Mouse (Mus musculus) kidney, adult 8-10 months (tissue): ENCODE measurements around the gene Calhm3.

Source experiments
- DNase-seq, 2 experiments: peaks; one replicate each; pipeline ENCODE4 v3.0.0; 2022

Calhm3 gene

DNA sequence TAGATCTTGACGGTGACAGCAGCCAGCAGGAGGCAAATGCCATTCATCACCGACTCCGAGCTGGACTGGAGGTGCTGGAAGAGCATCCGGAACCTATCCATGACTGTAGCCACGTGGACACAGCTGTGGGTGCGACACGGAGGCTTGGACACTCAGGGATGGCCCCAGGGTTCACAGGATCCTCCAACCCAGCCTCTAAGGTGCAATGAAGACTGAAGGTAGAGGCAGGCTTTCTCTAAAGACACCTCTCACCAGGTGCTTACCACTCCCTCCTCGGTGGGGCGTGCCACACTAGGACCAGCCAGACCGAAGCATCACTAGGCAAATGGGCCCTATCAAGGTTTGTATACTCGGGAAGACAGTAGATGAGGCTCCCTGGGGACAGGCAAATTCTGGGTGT lies at the start of gene Calhm3:
Calhm3 (minus strand) TSS at position 101 of the 400 bp plus-strand sequence.
- no peak for DNase-seq

DNA sequence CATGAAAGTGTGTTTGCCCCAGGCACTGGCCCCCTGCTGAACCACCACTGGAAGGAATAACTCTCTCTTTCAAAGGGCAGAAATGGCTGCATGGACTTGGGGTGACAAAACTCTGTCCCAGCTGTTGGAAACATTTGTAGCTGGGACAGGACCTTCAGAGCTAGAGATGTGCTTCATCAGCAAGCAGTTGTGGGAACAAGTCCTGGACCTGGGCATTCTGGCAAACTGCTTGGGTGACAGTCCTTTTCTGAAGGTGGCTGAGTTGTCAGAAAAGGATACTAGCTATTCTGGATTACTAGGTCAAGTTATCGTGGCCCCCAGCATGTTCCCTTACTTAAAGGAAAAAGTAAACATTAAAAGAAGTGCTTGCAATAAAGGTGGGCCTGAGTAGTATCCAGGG lies 48.6 kb upstream of the Calhm3 start:
- no peak for DNase-seq

DNA sequence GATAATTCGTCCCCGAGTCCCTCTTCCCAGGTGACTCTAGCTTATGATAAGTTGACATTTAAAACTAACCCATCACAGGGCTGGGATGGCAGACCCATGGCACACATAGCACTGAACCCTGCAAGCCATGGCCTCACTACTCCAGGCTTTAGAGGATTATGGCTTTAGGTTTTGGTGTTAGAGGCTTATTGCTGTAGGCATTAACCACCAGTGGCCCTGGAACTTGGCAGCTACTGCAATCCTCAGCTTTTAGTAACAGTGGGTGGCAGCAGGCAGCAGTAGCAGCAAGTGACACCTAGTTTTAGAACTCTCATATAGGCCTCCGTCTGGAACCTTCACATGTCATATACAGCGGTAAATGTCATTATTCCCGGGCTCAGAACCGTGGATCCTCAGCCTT lies 47.1 kb upstream of the Calhm3 start:
- no peak for DNase-seq

DNA sequence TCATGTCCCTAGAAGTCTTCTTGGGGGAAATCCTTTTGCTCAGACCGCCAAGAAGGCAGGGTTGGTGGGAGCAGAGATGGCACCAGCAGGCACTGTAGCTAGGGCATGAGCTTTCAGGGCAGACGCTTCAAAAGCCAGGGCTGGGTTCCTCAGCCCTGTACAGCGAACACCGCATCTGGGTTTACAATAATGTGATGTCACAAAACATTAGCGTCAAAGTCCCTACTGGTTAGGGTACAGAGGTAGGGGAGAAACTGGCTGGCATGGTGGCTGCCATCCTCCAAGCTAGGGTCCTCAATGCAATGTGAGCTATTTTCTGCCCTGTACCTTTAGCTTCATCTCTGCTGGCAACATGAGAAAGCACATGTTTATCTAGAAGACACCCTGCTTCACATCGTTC lies 45.5 kb upstream of the Calhm3 start:
- no peak for DNase-seq

DNA sequence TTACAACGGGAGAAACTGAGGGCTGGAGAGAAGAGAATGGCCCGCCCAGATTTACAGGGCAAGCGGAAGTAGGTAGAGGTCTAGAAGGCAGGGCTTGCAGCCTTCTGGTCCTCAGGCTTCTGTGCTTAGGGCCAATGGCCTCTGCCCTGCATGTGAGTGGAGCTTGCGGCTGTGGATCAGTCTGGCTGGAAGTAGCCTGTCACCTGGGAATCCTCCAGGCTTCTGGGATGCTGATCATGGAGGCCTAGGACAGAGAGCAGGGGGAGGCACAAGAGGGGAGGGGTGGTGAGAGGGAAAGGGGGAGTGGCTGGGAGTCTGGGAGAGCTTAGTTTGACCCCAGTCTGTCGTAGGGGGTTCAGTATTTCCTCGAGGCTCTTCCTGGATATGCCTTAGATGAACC lies 44.9 kb upstream of the Calhm3 start:
- DNase-seq, result no peak

DNA sequence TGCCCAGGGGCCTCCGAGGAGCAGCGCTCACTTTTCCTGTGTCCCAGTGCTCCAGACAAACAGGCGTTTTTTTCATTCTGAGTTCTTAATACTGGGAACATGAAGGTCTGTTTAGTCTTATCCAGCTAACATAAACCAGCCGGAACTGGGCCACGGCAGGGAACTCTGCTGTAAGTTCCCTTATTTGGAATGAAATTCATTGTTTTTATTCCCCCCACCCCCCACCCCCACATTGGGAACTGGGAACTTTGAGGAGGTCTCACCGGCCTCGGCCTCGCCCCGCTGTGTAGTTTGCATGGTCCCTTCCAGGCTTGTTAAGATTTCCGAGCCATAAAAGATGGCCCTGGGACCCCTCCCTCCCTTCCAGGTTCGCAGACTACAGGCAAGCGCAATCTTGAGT lies 44.4 kb upstream of the Calhm3 start:
- DNase-seq, result no peak

DNA sequence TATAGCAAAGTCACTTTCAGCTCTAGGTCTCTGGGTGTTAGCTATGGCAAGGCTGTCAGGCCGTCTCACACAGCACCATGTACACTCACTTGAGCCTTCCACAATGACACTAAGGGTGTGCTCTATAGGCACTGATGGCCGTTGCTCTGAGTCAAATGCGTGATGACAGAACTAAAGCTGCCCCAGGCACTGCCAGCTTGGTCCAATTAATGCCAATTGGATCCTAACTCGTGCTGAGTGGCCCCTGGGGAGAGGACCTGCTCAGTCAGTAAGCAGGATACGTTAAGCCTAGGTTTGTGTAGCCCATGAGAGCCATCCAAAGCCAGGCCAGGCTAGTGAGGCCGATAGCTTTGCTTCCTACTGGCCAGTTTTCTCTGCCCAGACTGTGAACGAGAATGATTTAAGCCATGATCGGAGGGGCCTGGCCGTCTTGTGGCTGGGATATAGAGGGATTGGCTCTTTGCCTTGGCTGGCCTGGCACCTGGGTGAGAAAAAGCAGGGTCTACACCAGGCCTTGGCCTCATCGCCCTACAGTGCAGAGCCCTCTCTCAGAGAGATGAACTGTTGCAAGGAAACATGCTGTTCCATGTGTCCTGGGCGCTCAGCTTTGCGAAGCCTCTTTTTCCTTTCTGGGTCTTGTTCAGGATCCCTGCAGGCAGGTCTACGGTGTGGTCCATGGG lies 41.2 kb upstream of the Calhm3 start:
- no peak for DNase-seq

DNA sequence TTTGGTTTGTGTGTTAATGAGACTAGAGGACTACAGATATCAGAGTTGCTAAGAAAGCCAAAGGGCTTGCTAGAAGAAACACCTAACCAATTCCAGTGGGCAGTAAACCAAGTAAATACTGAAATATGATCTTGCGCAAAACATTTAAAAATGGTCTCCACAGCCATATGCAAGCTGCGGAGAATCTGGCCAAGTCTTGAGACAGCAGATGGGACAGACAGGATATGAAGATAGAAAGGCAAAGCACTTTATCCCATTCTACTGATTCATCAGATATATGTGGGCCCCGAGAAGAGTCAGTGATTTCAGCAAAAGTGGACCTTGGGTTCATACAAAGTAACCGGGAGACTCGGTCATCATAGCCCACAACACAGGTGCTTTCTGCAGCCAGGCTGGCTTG lies 34.6 kb upstream of the Calhm3 start:
- no peak for DNase-seq

DNA sequence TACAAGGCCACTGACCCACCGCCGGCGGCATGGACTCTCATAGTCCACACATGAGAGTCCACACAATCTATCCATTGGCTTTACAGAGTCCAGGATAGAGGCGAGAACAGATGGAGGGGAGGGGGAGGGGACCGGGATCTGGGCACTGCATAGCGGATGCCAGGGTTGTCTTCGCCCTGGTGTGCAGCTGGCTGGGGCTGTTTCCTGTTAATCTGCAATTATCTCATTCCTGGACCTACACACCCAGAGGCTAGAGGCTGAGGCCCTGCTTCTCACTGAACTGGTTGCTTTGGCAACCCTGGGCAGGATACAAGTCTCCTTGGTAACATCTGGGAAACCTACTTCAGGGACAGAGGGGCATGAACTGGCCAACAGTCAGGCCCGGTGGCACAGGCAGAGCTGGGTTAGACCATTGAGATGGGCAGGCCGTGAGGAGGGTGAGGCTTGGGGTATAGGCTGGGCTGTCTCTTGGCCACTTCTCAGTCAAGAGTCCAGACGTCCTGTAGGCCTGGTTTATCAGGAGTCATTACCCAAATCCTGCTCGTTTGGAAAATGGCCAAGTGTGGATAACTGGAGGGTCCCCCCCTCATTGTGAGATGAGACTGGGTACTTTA lies 31.1 kb upstream of the Calhm3 start:
- DNase-seq, result no peak

DNA sequence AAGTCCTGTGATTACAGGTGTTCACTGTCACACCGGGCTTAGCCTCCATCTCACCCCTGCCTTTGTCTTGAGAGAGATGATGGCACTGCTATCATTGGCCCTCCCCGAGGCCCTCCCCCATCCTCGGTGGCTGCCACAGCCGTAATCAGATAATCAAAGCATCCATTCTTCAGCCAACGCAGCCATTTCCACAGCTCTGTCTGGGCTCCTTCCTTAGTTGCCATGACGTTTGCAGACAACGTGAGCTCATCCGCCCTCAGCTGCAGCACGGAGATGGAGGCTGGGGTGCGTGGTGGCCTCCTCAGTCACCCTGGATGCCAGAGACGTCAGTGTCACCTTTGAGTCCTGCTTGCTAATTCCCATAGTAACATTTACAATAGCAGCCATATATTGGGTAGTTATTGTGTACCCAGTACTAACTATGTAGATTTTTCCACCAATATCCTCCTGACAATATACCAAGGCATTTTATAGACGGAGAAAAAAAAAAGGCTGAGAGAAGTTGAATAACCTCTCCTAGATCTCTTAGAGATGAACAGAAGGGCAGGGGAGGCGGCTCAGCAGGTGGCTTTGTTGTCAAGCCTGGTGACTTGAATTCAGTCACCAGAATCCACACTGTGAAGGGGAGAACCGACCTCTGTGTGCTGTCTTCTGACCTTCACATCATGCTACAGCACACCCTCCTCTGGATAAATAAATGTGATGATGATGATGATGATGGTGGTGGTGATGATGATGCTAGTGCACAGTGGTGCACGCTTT lies 29.1 kb upstream of the Calhm3 start:
- no peak for DNase-seq

DNA sequence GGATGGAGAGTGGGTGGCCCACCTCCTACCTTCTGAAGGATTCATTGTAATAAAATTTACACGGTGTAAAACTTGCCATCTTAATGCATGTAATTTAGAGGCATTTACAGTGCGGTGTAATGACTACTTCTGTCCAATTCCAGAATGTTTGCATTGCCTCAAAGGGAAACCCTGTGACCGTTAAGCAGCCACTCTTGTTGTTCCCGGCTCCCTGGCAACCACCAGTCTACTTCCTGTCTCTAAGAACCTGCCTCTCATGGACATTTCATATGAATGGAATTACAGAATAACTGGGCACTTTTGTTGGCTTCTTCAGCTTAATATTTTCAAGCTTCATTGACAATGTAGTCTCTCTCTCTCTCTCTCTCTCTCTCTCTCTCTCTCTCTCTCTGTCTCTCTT lies 27.2 kb upstream of the Calhm3 start:
- DNase-seq, result no peak

DNA sequence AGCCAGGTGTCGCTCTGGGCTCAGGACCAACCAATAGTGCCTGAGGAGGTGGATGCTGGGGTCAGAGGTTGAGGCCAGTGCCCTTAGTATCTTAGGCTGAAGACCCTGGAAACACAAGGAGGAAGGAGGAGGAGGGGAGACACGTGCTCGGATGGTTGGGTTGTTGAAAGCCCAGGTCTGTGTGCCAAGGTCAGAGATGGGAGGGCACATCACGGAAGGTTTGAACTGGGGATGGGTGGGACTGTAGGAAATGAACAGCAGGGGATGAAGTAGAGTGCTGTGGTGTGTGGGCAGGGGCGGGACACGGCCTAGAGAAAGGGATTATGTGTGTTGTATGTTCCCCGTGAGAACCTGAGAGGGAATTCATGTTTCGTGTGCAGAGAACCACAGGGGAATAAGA lies 26.7 kb upstream of the Calhm3 start:
- no peak for DNase-seq

DNA sequence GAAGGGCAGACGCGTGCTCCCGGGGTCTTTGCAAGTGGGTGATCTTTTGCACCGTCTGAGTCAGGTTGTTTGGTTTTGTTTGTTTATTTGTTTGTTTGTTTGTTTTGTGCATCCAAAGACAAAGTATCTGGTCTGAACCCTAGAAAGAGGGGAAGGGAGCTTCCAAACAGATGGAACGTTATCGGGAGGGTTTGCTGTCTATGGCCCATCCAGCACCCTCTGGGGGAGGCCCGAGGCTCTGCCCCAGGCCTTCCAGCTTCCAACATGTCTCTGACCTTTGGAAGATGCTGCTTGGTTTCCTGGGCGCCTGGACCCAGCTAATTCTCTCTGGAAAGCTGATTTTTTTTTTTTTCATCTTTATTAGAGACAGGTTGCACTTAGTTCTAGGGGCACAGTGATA lies 22.4 kb upstream of the Calhm3 start:
- DNase-seq, result no peak

DNA sequence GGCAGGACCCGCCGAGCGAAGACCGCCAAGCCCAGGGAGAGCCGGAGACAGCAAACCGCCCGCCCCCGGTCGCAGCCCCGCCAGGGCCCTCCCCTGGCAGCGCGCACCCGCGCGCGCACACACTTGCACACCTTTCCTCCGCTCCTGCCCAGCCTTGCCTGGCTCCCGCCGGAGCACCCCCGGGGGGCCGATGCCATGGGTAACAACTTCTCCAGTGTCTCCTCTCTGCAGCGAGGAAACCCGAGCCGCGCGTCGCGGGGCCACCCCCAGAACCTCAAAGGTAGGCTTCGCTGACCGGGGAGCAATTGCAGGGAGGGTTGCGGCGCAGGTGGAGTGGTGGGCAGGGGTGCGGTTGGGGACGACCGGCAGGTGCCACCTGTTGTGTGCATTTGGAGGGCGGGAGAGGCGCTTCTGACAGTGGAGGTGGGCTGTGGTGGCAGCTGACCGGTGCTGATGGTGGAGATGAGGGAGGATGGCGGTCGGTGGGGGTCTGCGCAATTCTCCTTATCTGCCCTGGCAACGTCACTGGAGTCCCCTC lies 21.8 kb upstream of the Calhm3 start:
- no peak for DNase-seq

DNA sequence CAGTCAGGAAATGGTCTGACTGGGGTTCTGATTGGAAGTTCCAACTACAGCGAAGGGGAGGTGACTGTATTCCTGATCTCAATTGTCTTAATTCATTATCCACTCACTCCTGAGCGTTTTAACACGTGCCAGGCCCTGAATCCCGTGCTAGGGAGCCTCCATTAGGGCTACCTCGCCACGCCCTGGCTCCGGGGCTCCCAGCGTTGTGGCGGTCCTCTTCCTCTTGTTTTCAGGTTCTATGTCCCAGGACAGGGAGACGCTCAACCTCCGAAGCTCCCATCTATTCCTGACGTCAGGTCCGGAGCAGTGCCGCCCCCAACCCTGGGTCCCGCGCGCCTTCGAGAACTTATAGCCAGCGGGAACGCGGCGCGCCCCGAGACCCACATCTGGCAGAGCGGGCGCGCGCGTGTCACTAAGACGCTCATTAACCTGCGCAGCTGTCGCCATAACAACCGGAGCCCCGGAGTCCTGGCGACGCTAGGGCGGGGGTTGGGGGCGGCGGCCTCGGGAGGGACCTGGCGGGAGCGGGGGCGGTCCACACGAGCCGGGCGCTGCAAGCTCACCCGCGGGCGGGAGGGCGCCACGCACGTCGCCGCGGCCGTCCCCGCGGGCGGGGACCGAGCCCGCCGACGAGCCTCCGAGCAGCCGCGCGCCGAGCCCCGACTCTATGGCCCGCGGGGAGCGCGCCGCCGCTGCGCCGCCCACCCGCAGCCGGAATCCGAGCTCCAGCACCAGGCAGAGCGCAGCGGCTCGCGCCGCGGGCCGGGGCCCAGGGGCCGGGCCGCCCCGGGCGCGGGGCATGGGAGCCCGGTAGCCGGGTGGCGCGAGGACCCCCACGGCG lies 21.1 kb upstream of the Calhm3 start, which contains the start of gene Neurl1a:
Neurl1a (plus strand) TSS at position 390 of the 841 bp plus-strand sequence.
- DNase-seq, result no peak

DNA sequence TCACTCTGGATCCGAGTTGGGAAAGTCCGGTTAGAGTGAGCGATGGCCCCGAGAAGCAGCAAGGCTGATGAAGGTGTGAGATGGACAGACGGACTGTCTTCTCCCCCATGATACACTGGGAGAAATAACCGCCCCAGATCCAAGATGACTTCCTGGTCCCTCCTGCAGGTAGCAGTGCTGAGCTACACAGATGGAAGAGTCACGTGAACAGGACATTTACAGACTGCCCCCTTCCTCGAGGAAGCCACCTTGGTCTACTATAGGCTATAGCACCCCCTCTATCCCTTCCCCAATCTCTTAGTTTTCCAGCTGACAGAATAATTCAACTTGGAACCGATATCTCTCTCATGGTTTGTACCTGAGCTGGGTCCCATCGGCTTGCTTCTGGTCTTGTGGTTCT lies 20.4 kb upstream of the Calhm3 start:
- peak in 1 of 2 experiments; percentile 9 for DNase-seq

DNA sequence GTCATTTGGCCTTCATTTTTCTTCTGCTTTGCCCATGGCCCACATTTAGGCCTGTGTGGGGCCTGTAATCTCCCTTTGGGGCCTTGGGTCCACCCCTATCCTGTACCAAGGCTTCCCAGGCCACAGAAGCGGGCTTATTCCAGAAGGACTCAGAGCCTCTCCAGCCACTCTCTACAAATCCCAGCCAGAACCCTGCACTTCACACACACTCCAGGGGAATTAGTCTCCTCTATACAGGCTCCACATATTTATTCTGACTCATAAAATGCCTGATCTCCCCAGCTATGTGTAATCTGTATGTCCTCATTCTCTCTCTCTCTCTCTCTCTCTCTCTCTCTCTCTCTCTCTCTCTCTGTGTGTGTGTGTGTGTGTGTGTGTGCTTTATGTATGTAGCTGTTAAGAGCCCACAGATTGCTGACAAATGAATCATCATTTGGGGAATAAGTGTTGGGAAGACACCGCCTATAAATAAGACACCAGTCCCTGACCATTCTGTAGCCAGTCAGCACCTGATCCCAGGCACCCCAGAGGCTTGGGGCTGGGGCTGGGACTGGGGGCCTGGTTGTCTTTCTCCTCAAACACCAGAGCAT lies 19.4 kb upstream of the Calhm3 start:
- no peak for DNase-seq

DNA sequence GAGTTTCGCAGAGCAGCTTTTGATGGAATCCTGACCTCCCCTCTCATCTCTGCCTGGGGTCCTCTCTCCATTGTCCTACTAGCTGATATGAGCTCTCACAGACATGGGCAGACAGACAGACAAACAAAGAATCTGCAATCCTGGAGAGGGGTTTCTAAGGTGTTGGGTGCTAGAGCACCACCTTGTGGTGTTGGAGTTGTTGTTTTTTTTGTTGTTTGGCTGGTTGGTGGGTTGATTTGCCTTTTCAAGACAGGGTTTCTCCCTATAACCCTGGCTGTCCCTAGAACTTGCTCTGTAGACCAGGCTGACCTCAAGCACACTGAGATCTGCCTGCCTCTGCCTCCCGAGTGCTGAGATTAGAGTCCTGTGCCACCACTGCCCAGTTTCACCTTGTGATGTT lies 17.9 kb upstream of the Calhm3 start:
- no peak for DNase-seq

DNA sequence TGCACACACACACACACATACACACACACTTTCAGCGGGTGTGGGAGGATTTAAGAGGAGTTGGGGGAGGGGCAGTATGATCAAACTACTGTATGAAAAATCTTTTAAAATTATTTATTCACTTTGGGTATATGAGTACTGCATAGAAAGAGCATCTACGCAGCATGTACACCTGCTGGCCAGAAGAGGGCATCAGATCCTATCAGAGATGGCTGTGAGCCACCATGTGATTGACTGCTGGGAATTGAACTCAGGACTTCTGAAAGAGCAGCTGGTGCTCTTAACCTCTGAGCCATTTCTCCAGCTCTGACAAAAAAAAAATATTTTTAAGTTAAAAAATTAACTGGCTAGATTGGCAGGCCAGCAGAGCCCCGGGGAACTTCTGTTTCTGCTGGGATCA lies 17.0 kb upstream of the Calhm3 start:
- DNase-seq, result peak in 1 of 2 experiments; percentile 32

DNA sequence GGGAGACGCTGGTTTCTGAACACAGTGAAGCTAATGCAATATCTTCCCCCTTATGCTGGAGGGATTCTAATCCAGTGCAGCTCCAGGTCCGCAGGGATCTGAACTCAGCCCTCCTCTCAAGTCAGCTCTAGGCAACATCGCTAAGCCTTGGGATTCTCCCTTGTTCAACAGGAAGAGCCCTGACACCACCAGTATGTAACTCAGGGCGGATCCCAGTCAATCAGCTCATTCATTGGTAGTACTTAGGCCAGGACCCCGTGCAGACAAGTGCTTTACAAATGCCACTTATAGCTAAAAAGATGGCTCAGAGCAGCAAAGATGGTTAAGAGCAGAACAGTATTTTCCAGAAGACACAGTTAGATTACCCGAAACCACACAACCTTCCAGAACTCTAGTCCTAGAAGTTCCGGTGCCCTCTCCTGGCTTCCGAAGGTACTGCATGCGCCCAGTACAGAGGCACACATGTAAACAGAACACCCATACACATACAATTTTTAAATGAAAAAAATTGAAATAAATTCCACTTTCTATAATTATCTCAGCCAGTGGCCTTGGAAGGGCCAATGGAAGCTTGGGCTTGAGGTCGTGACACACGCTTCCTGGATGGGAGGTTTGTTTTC lies 11.3 kb upstream of the Calhm3 start:
- peak; percentile 74 to 91 for DNase-seq

DNA sequence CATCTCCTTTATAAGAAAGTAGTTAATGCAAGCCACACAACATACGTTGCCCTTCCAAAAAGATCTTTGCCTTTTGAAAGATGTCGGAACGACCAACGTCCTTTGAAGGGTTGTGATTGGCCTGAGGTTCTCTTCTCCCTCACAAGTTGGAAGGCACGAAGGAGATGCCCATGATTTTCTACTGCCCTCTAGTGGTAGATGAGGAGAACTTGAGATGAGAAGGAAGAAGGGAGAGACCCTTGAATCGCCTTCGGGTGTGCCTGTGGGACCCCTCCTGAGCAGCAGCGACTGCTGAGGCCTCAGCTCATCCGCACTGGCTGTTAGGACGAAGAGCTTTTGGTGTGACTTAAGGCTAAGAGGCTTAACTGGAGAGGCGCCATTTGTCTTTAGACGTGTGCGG lies 10.7 kb upstream of the Calhm3 start:
- no peak for DNase-seq

DNA sequence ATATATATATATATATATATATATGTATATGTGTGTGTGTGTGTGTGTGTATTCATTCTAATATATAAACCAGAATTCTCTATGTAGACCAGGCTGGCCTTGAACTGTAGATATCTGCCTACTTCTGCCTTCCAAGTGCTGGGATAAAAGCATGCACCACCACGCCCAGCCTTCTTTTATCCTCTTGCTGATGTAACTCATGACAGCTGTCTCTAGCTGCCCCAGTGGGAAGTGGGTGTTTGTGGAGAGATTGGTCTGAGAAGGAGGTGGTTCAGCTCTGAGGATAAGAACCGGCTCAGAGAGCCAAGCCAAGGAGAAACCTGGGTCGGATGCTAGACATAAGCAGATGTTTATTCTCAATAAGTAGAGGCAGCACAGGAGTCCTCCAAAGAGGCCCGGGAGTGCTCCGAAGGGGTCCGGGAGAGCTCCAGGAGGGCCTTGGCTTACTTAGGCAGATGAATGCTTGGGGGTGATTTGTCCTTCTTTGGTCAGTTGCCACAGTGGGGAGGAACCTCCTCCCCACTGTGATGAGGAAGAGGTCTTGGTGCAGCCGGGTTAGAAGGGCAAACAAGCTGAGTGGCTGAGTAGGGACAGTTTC lies 10.2 kb upstream of the Calhm3 start:
- DNase-seq, result no peak
